Mouse (Mus musculus) heart, postnatal 14 days (tissue): ENCODE measurements at regions not wholly inside any gene's neighbourhood (a gene's known extent, or its start where the extent isn't known, plus 50 kb on each side); places are given as distances from the start of the nearest gene placed in this dataset.

Experiments used
- DNase-seq, 2 experiments: peaks; one replicate each; pipeline ENCODE4 v3.0.0; 2021 to 2022
- intact Hi-C: fragments of 180-260 bp; cut with DNase I; formaldehyde crosslinking; loops from one replicate; pipeline ENCODE4 v1.15.1; 2025

GRCm38 (mm10) chr4:56205069-56205468 is 534.8 kb upstream of the Gm26657 start:
- intact Hi-C loops: no loop called here
- no peak for DNase-seq

- intact Hi-C loops: no loop called here
Measured at GRCm38 (mm10) chr4:56193365-56193764, 546.5 kb upstream of the Gm26657 start.

GRCm38 (mm10) chr4:56192516-56192915 is 547.4 kb upstream of the Gm26657 start:
- no peak for DNase-seq
- intact Hi-C loops: no loop called here

More at GRCm38 (mm10) chr4:56193365-56193764, 546.5 kb upstream of the Gm26657 start:
- DNase-seq: no peak

- intact Hi-C loops: no loop called here
- DNase-seq: no peak
Measured at GRCm38 (mm10) chr4:56179566-56179965, 560.3 kb upstream of the Gm26657 start.

GRCm38 (mm10) chr4:56178844-56179481 is 560.9 kb upstream of the Gm26657 start:
- intact Hi-C loops: no loop called here
- no peak for DNase-seq

- DNase-seq: no peak
- intact Hi-C loops: no loop called here
Measured at GRCm38 (mm10) chr4:56161257-56161594, 578.6 kb upstream of the Gm26657 start.

- DNase-seq: no peak
- intact Hi-C loops: no loop called here
Measured at GRCm38 (mm10) chr4:56160551-56161256, 579.2 kb upstream of the Gm26657 start.

- DNase-seq: no peak
- intact Hi-C loops: no loop called here
Measured at GRCm38 (mm10) chr4:56157521-56158065, 582.3 kb upstream of the Gm26657 start.

GRCm38 (mm10) chr4:56150716-56151115 is 589.2 kb upstream of the Gm26657 start:
- intact Hi-C loops: no loop called here
- peak in 1 of 2 experiments; percentile 18 for DNase-seq

GRCm38 (mm10) chr4:56143827-56144226 is 596.0 kb upstream of the Gm26657 start:
- DNase-seq: no peak
- intact Hi-C loops: no loop called here

GRCm38 (mm10) chr4:56136837-56137236 is 603.0 kb upstream of the Gm26657 start:
- no peak for DNase-seq
- intact Hi-C loops: no loop called here

GRCm38 (mm10) chr4:56134350-56134749 is 602.1 kb upstream of the Klf4 start:
- intact Hi-C loops: no loop called here
- no peak for DNase-seq

- DNase-seq: peak in 1 of 2 experiments; percentile 20
- intact Hi-C loops: no loop called here
Measured at GRCm38 (mm10) chr4:56127730-56128482, 595.6 kb upstream of the Klf4 start.

GRCm38 (mm10) chr4:56124515-56124914 is 592.2 kb upstream of the Klf4 start:
- DNase-seq: no peak
- intact Hi-C loops: loop anchor here (5.0 kb wide), 1 partner anchor 98 kb away; no protein-coding TSS in a partner anchor

- no peak for DNase-seq
- intact Hi-C loops: loop anchor here (5.0 kb wide), 1 partner anchor 100 kb away; no protein-coding TSS in a partner anchor
Measured at GRCm38 (mm10) chr4:56122198-56122597, 589.9 kb upstream of the Klf4 start.

- intact Hi-C loops: loop anchor here (5.0 kb wide), 1 partner anchor 101 kb away; no protein-coding TSS in a partner anchor
- DNase-seq: no peak
Measured at GRCm38 (mm10) chr4:56121664-56122063, 589.4 kb upstream of the Klf4 start.

GRCm38 (mm10) chr4:56120357-56120756 is 588.1 kb upstream of the Klf4 start:
- DNase-seq: no peak
- intact Hi-C loops: loop anchor here (5.0 kb wide), 1 partner anchor 102 kb away; no protein-coding TSS in a partner anchor

GRCm38 (mm10) chr4:56113701-56114196 is 581.5 kb upstream of the Klf4 start:
- peak; percentile 86 to 87 for DNase-seq
- intact Hi-C loops: loop anchor here (2.0 to 5.0 kb wide), 2 partner anchors 581 to 601 kb away; partner anchors contain the start of gene Klf4

- peak; percentile 40 to 45 for DNase-seq
- intact Hi-C loops: loop anchor here (2.0 to 5.0 kb wide), 2 partner anchors 580 to 601 kb away; partner anchors contain the start of gene Klf4
Measured at GRCm38 (mm10) chr4:56112931-56113700, 580.9 kb upstream of the Klf4 start.

- intact Hi-C loops: no loop called here
- DNase-seq: no peak
Measured at GRCm38 (mm10) chr4:56106962-56107361, 574.7 kb upstream of the Klf4 start.
